Mouse (Mus musculus) adrenal gland, postnatal 10 days (tissue): ENCODE results near the gene Siah2. TPM values are rescaled to one million over a fixed set of nuclear protein-coding genes. Genes with fewer than 3 reads are reported as not detected.

Experiments used
- DNase-seq: peaks from one replicate; pipeline ENCODE4 v3.0.0; 2021; ENCODE audit warnings: mixed read lengths
- long read RNA-seq, 2 experiments: library from polyadenylated mRNA; stranded (forward); transcript quantifications; one replicate each; pipeline ENCODE4 v2.0.0; 2021
- total RNA-seq, 2 experiments: library from RNA; stranded (reverse); gene quantifications; 2 replicates each; pipeline ENCODE4 v1.2.3; 2021

Siah2 gene
- total RNA-seq: 10 to 100 TPM; 13.5 to 19.0 TPM
- long read RNA-seq, experiment 1, transcript Siah2-201 (2 exons, 2,511 nt): major isoform, 36 of 42 reads
- long read RNA-seq, experiment 1, partial matches to known transcripts: 0 of 42 reads
- long read RNA-seq, experiment 1, other reads (novel, unspliced or antisense): 6 of 42 reads
- long read RNA-seq, experiment 2, transcript Siah2-201 (2 exons, 2,511 nt): major isoform, 19 of 19 reads
- long read RNA-seq, experiment 2, partial matches to known transcripts: 0 of 19 reads
- long read RNA-seq, experiment 2, other reads (novel, unspliced or antisense): 0 of 19 reads

DNA sequence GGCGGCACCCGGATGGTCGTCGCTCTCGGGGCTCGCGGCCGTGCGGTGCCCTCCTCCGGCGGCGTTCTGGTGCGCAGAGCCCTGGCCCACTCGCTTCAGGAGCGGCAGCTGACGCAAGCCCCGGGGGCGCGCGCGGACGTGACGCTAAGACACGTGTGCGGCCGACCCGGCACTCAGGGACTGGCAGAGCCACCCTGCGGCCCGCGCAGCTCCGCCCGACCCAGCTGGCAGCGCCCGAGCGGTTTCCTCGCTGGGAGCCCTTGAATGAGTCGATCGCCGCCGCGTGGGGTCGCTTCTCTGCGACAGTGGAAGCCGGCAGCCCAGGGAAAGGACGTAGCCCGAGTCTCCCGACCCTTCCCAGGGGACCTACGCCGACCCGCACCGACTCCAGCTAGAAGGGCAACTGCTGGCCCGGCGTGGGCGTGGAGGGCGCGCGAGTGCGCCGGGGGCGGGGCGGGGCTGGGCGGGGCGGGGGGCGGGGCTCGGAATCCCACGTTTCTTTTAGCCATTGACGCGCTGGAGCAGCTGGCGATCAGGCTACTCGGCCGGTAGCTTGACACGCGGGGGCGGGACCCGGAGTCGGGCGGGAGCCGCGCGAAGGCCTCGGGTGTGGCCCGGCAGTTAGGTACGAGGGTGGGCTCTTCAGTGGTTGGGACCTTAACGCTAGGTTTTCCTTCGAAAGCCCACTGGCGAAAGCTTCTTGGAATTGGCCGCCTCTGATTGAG, at the start of gene Siah2:
Gene Siah2 (minus strand): TSS at position 404 of the 725 bp plus-strand sequence.
- DNase-seq: peak; percentile 95

- no peak for DNase-seq
Observed at GRCm38 (mm10) chr3:58739536-58739935, 47.3 kb upstream of the Siah2 start.

GRCm38 (mm10) chr3:58738346-58739089, 46.3 kb upstream of the Siah2 start:
- no peak for DNase-seq

DNA sequence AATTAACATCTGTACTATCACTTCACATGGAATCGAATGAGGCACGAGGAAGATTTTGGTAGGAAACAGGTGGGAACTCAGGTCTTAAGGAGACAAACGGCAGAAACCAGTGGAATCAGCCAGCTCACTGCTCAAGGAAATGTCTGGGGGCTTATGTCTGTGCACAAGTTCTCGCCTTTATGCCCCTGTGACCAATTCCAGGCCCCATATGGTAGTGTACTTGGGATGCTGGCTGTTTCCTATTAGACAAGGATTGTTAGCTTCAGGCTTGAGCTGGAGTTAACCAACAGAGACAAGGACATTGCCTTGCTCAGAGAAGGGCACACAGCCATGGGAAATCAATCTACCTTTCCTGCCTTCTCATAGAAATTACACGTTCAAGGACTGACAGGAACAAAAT, 39.3 kb upstream of the Siah2 start:
- no peak for DNase-seq

DNA sequence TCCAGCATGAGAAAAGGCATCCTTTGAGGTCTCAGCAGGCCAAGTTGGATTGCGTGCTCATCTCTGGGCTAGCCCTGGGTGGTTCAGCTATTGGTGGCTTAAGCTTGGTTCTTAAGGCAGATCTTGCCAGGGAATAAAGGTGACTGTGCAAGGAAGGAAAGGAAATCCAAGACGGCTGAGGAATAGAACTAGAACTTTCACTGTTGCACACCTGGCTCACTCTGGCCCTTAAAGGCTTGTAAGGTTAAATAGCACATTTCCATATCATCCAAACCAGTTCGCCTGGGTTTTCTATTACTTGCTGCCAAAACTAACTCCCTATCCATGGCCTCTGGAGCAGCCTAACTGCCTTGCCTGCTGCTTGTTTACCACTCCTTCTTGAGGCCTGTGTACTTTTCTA, 38.4 kb upstream of the Siah2 start:
- DNase-seq: no peak

- peak; percentile 60 for DNase-seq
Observed at GRCm38 (mm10) chr3:58729549-58729948, 37.3 kb upstream of the Siah2 start.

DNA sequence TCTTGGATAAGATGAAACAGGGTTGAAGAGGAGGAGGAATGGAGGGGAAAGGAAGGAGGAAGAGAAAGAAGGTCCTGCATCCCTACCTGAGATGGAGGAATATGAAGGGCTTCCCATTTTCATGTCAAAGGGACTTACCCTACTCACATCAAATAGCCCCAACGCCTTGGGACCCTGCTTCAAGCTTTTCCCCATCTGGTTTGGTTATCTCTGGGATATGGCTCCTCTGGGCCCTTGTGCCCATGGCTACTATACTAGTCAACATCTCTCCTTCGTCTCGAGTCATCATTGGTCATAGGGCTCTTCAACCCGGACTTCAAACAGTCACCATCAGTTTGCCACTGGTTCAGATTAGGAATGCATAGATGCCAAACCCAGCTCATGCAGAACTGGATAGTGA, 35.4 kb upstream of the Siah2 start:
- no peak for DNase-seq

DNA sequence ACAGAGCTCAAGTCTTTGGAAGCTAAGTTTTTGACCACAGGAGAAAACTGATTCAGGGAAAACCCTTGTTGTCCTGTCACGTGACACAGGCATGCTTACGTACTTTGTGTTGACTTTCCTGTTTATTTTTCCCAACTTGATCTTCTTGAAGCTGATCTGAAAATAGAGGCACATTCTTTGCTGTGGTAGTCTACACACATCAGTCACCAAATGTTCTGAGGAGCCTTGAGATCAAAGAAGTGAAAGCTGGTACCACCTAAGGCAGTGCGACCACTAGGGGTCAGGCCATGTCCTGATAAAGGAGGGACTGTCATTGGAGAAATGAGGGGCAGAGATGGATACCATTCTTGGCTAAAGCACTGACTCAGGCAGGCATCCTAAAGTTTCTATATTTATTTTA, 34.8 kb upstream of the Siah2 start:
- peak; percentile 64 for DNase-seq

GRCm38 (mm10) chr3:58726374-58726773, 34.2 kb upstream of the Siah2 start:
- no peak for DNase-seq

GRCm38 (mm10) chr3:58724815-58725214, 32.6 kb upstream of the Siah2 start:
- no peak for DNase-seq

GRCm38 (mm10) chr3:58723656-58724055, 31.5 kb upstream of the Siah2 start:
- DNase-seq: no peak

GRCm38 (mm10) chr3:58719461-58720230, 27.4 kb upstream of the Siah2 start:
- DNase-seq: peak; percentile 23

GRCm38 (mm10) chr3:58716705-58717104, 24.5 kb upstream of the Siah2 start:
- DNase-seq: no peak

DNA sequence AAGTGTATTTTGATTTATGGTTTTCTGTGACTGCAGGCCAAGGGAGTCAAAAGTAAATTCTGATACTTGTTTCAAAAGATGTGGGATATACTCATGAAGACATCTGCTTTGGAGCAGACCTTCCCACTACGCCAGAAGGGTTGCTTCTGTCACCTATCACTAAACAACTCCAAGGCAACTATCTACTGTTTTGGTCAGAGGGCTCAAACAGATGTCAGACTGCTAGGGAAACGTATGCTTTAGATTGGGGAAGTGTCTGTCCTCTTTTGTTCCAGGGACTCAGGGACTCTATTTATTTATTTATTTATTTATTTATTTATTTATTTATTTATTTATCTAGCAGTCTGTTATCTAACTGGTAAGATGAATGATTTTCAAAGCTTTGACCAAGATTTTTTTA, 22.6 kb upstream of the Siah2 start:
- no peak for DNase-seq

GRCm38 (mm10) chr3:58714034-58714433, 21.8 kb upstream of the Siah2 start:
- no peak for DNase-seq

GRCm38 (mm10) chr3:58713191-58713590, 21.0 kb upstream of the Siah2 start:
- no peak for DNase-seq

GRCm38 (mm10) chr3:58704547-58704946, 12.3 kb upstream of the Siah2 start:
- no peak for DNase-seq

- no peak for DNase-seq
Observed at GRCm38 (mm10) chr3:58703748-58704147, 11.5 kb upstream of the Siah2 start.

DNA sequence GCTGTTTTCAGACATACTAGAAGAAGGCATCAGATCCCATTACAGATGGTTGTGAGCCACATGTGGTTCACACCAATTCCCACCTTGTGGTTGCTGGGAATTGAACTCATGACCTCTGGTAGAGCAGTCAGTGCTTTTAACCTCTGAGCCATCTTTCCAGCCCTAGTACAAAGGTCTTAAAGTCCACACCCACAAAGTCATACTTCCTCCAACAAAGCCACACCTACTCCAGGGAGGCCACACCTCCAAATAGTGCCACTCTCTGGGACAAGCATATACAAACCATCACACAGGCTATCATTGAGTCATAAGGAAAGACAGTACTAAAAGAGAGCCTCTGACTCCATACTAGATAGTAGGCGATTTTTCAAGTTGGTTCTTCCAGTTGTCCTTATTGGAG, 10.1 kb upstream of the Siah2 start:
- DNase-seq: no peak

DNA sequence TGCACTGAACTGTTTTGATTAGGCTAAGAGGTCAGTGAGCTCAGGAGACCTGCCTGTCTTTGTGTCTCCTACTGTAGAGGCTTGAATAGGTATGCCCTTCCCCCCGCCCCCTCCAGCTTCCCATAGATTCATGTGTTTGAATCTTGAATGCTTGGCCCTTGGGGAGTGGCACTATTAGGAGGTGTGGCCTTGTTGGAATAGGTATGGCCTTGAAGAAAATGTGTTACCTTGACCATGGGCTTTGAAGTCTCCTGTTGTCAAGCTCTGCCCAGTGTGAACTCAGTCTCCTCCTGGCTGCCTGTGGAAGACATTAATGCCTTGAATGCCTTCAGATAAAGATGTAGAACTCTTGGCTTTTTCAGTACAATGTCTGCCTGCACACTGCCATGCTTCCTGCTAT, 9.2 kb upstream of the Siah2 start:
- no peak for DNase-seq

GRCm38 (mm10) chr3:58697926-58698325, 5.7 kb upstream of the Siah2 start:
- peak; percentile 44 for DNase-seq

GRCm38 (mm10) chr3:58696806-58697205, 4.6 kb upstream of the Siah2 start:
- DNase-seq: no peak
